Mouse (Mus musculus) CH12.LX (cell line): ENCODE results near the gene Cuta.

Experiments used
- CHD2 ChIP-seq: IDR thresholded peaks from 2 replicates; pipeline ENCODE4 v1.6.1; 2011; ENCODE audit warnings: low read length, improper control_type of control experiment
- CTCF ChIP-seq, 2 experiments: IDR thresholded peaks in 1 of 2; conservative IDR thresholded peaks in 1 of 2; 2 replicates each; pipeline ENCODE4 v1.5.1; 2011 to 2012; ENCODE audit warnings: low read depth in 2 of 2, low read length in 2 of 2, improper control_type of control experiment in 1 of 2, inconsistent platforms in 1 of 2, mild to moderate bottlenecking in 1 of 2, moderate library complexity in 1 of 2
- ELF1 ChIP-seq: IDR thresholded peaks from 2 replicates; pipeline ENCODE4 v1.6.1; 2014; ENCODE audit warnings: low read depth, mild to moderate bottlenecking, inconsistent platforms, low read length, improper control_type of control experiment
- EP300 ChIP-seq: IDR thresholded peaks from 2 replicates; pipeline ENCODE4 v1.6.1; 2011; ENCODE audit warnings: low read length, improper control_type of control experiment
- ETS1 ChIP-seq: conservative IDR thresholded peaks from 2 replicates; pipeline ENCODE4 v1.6.1; 2012; ENCODE audit warnings: low read depth, mild to moderate bottlenecking, inconsistent platforms, low read length, improper control_type of control experiment, moderate library complexity
- MAFK ChIP-seq: IDR thresholded peaks from 2 replicates; pipeline ENCODE4 v1.6.1; 2011; ENCODE audit warnings: low read length, improper control_type of control experiment; ENCODE audit not compliant: insufficient replicate concordance
- MAX ChIP-seq: IDR thresholded peaks from 2 replicates; pipeline ENCODE4 v1.6.1; 2011; ENCODE audit warnings: low read length, improper control_type of control experiment
- MYC ChIP-seq: IDR thresholded peaks from 2 replicates; pipeline ENCODE4 v1.6.1; 2011; ENCODE audit warnings: low read depth, mild to moderate bottlenecking, improper control_type of control experiment, low read length
- POLR2A ChIP-seq: IDR thresholded peaks from 2 replicates; pipeline ENCODE4 v1.6.1; 2011; ENCODE audit warnings: low read depth, mild to moderate bottlenecking, improper control_type of control experiment, low read length
- RAD21 ChIP-seq: IDR thresholded peaks from 2 replicates; pipeline ENCODE4 v1.6.1; 2011; ENCODE audit warnings: low read depth, mild to moderate bottlenecking, low read length, improper control_type of control experiment, moderate library complexity
- SMC3 ChIP-seq: IDR thresholded peaks from 2 replicates; pipeline ENCODE4 v1.6.1; 2011; ENCODE audit warnings: low read depth, low read length, improper control_type of control experiment
- TCF12 ChIP-seq: IDR thresholded peaks from 2 replicates; pipeline ENCODE4 v1.6.1; 2014; ENCODE audit warnings: low read depth, mild to moderate bottlenecking, inconsistent platforms, low read length, improper control_type of control experiment
- ZC3H11A ChIP-seq: IDR thresholded peaks from 2 replicates; pipeline ENCODE4 v1.6.1; 2012; ENCODE audit warnings: low read depth, mild to moderate bottlenecking, inconsistent platforms, low read length, improper control_type of control experiment
- ZKSCAN1 ChIP-seq: IDR thresholded peaks from 2 replicates; pipeline ENCODE4 v1.6.1; 2012; ENCODE audit warnings: low read depth, inconsistent platforms, low read length, improper control_type of control experiment, borderline replicate concordance

DNA sequence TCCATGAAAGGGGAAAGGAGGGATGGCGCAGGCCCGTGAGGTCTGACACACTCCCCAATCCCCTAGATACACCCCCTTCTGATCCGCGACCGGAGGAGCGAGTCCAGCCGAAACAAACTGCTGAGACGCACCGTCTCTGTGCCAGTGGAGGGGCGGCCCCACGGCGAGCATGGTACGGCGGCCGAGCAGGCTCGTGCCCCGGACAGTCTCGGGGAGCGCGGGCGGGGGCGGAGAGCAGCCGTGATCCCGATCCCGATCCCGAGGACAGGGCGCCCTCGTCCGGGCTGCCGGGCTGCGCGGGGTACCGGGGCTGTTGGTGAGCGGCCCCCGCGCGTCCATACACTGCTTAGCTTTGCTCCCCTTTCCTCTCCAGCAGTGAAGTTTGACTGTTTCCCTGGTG is 7.2 kb upstream of the Cuta start:
- TF ChIP-seq MAFK = no peak
- TF ChIP-seq CHD2 = no peak
- TF ChIP-seq ETS1 = no peak
- TF ChIP-seq CTCF (conservative IDR thresholded peaks at IDR 0.05 in 1 of 2, IDR thresholded peaks at IDR 0.05 in 1 of 2; ENCODE audit: low read depth in 2 of 2, low read length in 2 of 2) = no peak
- no peak for TF ChIP-seq POLR2A
- TF ChIP-seq MAX = no peak
- TF ChIP-seq SMC3 = no peak
- no peak for TF ChIP-seq ELF1
- no peak for TF ChIP-seq TCF12
- no peak for TF ChIP-seq MYC
- TF ChIP-seq ZKSCAN1 = no peak
- TF ChIP-seq ZC3H11A = no peak
- TF ChIP-seq RAD21 = no peak
- no peak for TF ChIP-seq EP300
